Mouse (Mus musculus): Measurements from ENCODE around the gene Pcp4. TPM values are rescaled to one million over a fixed set of nuclear protein-coding genes. Genes with fewer than 3 reads are reported as not detected.
A peak's percentile ranks its signal among the peaks of the same experiment; 100 is the strongest.

Pcp4 gene
- polyA plus RNA-seq, 1 experiment from 2014 or later = 15.9 TPM

DNA sequence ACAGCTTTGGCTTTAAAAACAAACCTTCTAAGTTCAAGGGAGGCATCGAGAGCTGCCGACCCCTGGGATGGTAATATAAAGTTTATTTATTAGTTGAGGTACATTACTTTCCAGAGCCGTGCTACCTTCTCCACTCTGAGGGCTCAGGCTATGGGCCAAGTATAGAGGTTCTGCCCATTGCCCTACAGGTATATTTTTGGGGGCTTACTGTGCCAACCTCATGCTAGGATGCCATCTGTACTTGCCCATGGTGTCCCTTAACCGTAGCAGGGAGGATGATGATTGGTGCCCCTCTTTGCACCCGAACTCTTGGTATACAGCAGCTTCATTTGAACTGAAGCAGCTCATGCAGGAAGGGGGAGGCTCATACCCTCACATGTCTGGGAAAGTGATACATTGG lies 9.8 kb upstream of the Pcp4 start:
- H3K4me1 ChIP-seq = peaks cover 2% of the 10 kb centered on the region; the same call in 1 of the 2 replicates
- no peaks in the 10 kb centered on the region; the same call in 1 of the 2 replicates for H3K27me3 ChIP-seq
- no peak overlapping the region for H3K27ac ChIP-seq
- no peaks in the 10 kb centered on the region for H3K36me3 ChIP-seq
- H3K4me2 ChIP-seq (replicated peaks) = no peak overlapping the region
- H3K9me3 ChIP-seq = no peaks in the 10 kb centered on the region
- 72% methylated on average over 5 of the region's 5 CpGs for WGBS
- H3K9ac ChIP-seq = no peak overlapping the region
- H3K4me3 ChIP-seq = no peak overlapping the region
- ATAC-seq (ENCODE audit: low FRiP score, low read depth) = no peak

GRCm38 (mm10) chr16:96459356-96459755 lies 8.1 kb upstream of the Pcp4 start:
- H3K4me3 ChIP-seq = no peak overlapping the region
- no peak for ATAC-seq (ENCODE audit: low FRiP score, low read depth)
- no peak overlapping the region for H3K9ac ChIP-seq
- H3K36me3 ChIP-seq = no peaks in the 10 kb centered on the region
- no peaks in the 10 kb centered on the region for H3K4me1 ChIP-seq
- H3K4me2 ChIP-seq (replicated peaks) = no peak overlapping the region
- H3K27me3 ChIP-seq = peaks cover 3% of the 10 kb centered on the region; the same call in 1 of the 2 replicates
- H3K27ac ChIP-seq = no peak overlapping the region
- 87% methylated on average over 2 of the region's 2 CpGs for WGBS
- no peaks in the 10 kb centered on the region for H3K9me3 ChIP-seq

- no peak for ATAC-seq (ENCODE audit: low FRiP score, low read depth)
- H3K27me3 ChIP-seq = peaks cover 4% of the 10 kb centered on the region; the same call in 1 of the 2 replicates
- no peaks in the 10 kb centered on the region for H3K36me3 ChIP-seq
- H3K4me3 ChIP-seq = no peak overlapping the region
- 46% methylated on average over 3 of the region's 3 CpGs for WGBS
- no peaks in the 10 kb centered on the region for H3K4me1 ChIP-seq
- H3K9ac ChIP-seq = no peak overlapping the region
- H3K4me2 ChIP-seq (replicated peaks) = no peak overlapping the region
- no peaks in the 10 kb centered on the region for H3K9me3 ChIP-seq
- no peak overlapping the region for H3K27ac ChIP-seq
Observed at GRCm38 (mm10) chr16:96460788-96461187, 6.6 kb upstream of the Pcp4 start.

DNA sequence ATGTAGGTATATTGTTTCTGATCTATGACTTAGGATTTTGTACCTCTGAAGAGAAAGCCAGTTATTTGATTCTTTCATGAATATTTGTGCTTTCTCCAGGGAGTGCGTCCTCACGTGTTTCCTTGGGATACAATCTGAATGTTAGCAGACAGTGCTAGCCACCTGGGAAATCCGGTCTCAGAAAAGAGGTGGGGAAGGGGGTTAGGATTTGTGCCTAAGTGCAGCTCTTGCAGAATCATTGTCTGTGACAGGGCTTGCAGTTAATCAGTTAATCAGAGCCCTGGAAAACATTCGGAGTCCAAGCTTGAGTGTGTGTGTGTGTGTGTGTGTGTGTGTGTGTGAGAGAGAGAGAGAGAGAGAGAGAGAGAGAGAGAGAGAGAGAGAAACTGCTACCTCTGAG lies 605 bp downstream of the Pcp4 start:
- WGBS = 66% methylated on average over 4 of the region's 4 CpGs
- no peaks in the 10 kb centered on the region for H3K36me3 ChIP-seq
- no peak for ATAC-seq (ENCODE audit: low FRiP score, low read depth)

DNA sequence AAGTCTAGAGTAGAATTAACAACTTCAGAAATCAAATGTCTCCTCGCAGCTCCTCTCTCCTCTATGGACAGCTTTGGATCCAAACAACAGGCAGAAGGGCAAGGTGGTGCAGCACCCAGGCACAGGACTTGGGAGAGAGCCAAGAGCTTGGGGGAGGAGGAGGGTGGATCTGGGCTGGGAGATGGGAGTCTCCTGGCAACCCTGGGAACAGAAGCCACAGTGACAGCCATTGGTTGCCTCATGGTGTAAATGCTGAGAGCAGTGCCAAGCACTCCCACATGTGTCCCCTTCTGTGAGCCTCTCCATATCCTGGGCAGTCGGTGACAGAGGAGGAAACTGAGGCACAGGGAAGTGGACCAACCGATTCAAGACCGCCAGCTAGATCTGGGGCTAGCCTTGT lies 1.3 kb downstream of the Pcp4 start:
- no peak for ATAC-seq (ENCODE audit: low FRiP score, low read depth)
- H3K9ac ChIP-seq = no peak overlapping the region
- no peak overlapping the region for H3K4me3 ChIP-seq
- H3K9me3 ChIP-seq = no peaks in the 10 kb centered on the region
- H3K27me3 ChIP-seq = peaks cover 14% of the 10 kb centered on the region
- H3K4me2 ChIP-seq (replicated peaks) = no peak overlapping the region
- WGBS = 82% methylated on average over 4 of the region's 4 CpGs
- H3K4me1 ChIP-seq = peaks cover 17% of the 10 kb centered on the region
- no peak overlapping the region for H3K27ac ChIP-seq
- no peaks in the 10 kb centered on the region for H3K36me3 ChIP-seq

More for the DNA sequence above, 605 bp downstream of the Pcp4 start:
- Histone ChIP-seq H3K27ac (no peak overlapping the region), H3K4me2 (replicated peaks) (no peak overlapping the region), H3K4me1 (peaks cover 17% of the 10 kb centered on the region), H3K27me3 (peaks cover 14% of the 10 kb centered on the region), H3K4me3 (no peak overlapping the region), H3K9ac (no peak overlapping the region), H3K9me3 (no peaks in the 10 kb centered on the region)

DNA sequence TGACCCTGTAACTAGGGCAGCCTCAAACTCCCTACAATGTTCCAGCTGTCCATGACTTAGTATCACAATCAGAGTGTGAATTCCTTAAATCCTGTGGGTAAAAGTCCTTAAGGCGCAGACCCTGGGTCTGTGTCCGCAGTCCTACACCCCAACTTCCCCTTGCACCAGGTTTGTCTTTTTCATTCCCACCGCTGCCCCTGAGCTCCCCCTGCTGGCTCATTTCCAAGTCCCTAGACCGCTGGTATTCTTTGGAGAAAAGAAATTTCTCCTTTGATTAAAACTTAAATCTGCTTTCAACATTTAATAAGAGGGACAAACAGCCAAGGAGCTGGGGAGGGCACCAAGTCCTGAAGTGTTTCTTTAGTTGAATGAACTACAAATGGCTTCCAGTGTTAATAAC lies 2.2 kb downstream of the Pcp4 start:
- Histone ChIP-seq H3K27me3 (peaks cover 11% of the 10 kb centered on the region), H3K4me1 (peaks cover 17% of the 10 kb centered on the region), H3K4me3 (no peak overlapping the region), H3K4me2 (replicated peaks) (no peak overlapping the region), H3K36me3 (no peaks in the 10 kb centered on the region), H3K9me3 (no peaks in the 10 kb centered on the region), H3K9ac (no peak overlapping the region), H3K27ac (no peak overlapping the region)
- WGBS = 44% methylated on average over 4 of the region's 4 CpGs
- ATAC-seq (ENCODE audit: low FRiP score, low read depth) = no peak

GRCm38 (mm10) chr16:96472361-96472760 lies 5.0 kb downstream of the Pcp4 start:
- Histone ChIP-seq H3K9me3 (no peaks in the 10 kb centered on the region), H3K36me3 (no peaks in the 10 kb centered on the region), H3K9ac (no peak overlapping the region), H3K27me3 (peaks cover 5% of the 10 kb centered on the region; the same call in 1 of the 2 replicates), H3K4me2 (replicated peaks) (0 out of 2 replicates have a peak overlapping the region, but pooled peaks have one; percentile 19), H3K4me1 (peaks cover 17% of the 10 kb centered on the region), H3K4me3 (no peak overlapping the region), H3K27ac (no peak overlapping the region)
- no peak for ATAC-seq (ENCODE audit: low FRiP score, low read depth)
- 21% methylated on average over 5 of the region's 5 CpGs for WGBS

GRCm38 (mm10) chr16:96472816-96473215 lies 5.4 kb downstream of the Pcp4 start:
- Histone ChIP-seq H3K27ac (no peak overlapping the region), H3K4me3 (no peak overlapping the region), H3K4me1 (peaks cover 17% of the 10 kb centered on the region), H3K4me2 (replicated peaks) (0 out of 2 replicates have a peak overlapping the region, but pooled peaks have one; percentile 19), H3K9ac (no peak overlapping the region), H3K27me3 (peaks cover 5% of the 10 kb centered on the region; the same call in 1 of the 2 replicates), H3K36me3 (no peaks in the 10 kb centered on the region), H3K9me3 (no peaks in the 10 kb centered on the region)
- ATAC-seq (ENCODE audit: low FRiP score, low read depth) = no peak
- 37% methylated on average over 7 of the region's 7 CpGs for WGBS

DNA sequence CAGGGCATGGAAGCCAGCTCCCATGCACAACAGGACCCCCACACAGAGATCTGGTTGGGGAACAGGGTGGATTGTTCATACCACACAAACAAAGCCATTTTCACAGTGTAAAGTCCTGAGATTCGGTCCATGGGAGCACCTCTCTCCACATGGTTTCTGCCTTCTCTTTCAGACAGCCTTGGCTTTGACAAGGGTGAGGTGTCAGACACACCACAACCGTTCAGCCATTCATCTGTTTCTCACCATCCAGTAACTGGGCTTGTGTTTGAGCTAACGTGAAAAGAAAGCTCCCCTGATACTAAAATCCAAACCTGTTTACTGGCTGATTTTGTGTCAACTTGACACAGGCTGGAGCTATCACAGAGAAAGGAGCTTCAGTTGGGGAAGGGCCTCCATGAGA lies 6.8 kb downstream of the Pcp4 start:
- Histone ChIP-seq H3K36me3 (no peaks in the 10 kb centered on the region), H3K4me3 (no peak overlapping the region), H3K27ac (no peak overlapping the region), H3K4me1 (peaks cover 13% of the 10 kb centered on the region), H3K4me2 (replicated peaks) (no peak overlapping the region), H3K27me3 (no peaks in the 10 kb centered on the region; the same call in 1 of the 2 replicates), H3K9me3 (no peaks in the 10 kb centered on the region), H3K9ac (no peak overlapping the region)
- ATAC-seq (ENCODE audit: low FRiP score, low read depth) = no peak
- WGBS = 62% methylated on average over 3 of the region's 3 CpGs

DNA sequence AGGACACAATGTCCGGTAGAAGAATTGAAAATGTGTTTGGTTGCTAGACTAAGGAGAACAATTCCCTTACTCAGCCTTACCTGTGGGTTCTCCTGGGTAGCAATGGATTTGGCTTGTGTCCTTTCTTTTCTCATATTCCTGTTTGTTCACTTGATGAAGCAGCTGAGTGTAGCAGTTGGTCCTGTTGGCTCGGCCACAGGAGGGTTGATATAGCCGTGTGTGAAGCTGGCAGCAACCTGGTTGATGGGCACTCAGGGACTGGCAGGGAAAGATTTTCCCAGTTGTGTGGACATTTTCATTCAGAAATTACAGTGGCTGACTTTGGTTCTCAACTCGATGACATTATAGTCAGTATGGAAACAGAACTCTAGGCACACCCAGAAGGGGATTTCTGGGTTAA lies 14.4 kb downstream of the Pcp4 start:
- no peak overlapping the region for H3K4me3 ChIP-seq
- H3K4me2 ChIP-seq (replicated peaks) = no peak overlapping the region
- ATAC-seq (ENCODE audit: low FRiP score, low read depth) = no peak
- no peak overlapping the region for H3K9ac ChIP-seq
- H3K9me3 ChIP-seq = peaks cover 6% of the 10 kb centered on the region; the same call in 1 of the 2 replicates
- H3K4me1 ChIP-seq = no peaks in the 10 kb centered on the region
- WGBS = 92% methylated on average over 4 of the region's 4 CpGs
- no peak overlapping the region for H3K27ac ChIP-seq
- H3K36me3 ChIP-seq = no peaks in the 10 kb centered on the region
- H3K27me3 ChIP-seq = no peaks in the 10 kb centered on the region

- no peak overlapping the region for H3K9ac ChIP-seq
- no peak for ATAC-seq (ENCODE audit: low FRiP score, low read depth)
- no peak overlapping the region for H3K27ac ChIP-seq
- H3K27me3 ChIP-seq = no peaks in the 10 kb centered on the region
- 55% methylated on average over 11 of the region's 11 CpGs for WGBS
- H3K4me3 ChIP-seq = no peak overlapping the region
- H3K36me3 ChIP-seq = no peaks in the 10 kb centered on the region
- no peaks in the 10 kb centered on the region for H3K4me1 ChIP-seq
- no peak overlapping the region for H3K4me2 ChIP-seq (replicated peaks)
- H3K9me3 ChIP-seq = peaks cover 4% of the 10 kb centered on the region; the same call in 1 of the 2 replicates
Observed at GRCm38 (mm10) chr16:96487007-96487684, 19.7 kb downstream of the Pcp4 start.

GRCm38 (mm10) chr16:96488038-96488437 lies 20.6 kb downstream of the Pcp4 start:
- Histone ChIP-seq H3K4me2 (replicated peaks) (no peak overlapping the region), H3K27ac (no peak overlapping the region), H3K9me3 (no peaks in the 10 kb centered on the region), H3K27me3 (no peaks in the 10 kb centered on the region), H3K4me1 (no peaks in the 10 kb centered on the region), H3K9ac (no peak overlapping the region), H3K4me3 (no peak overlapping the region), H3K36me3 (no peaks in the 10 kb centered on the region)
- no peak for ATAC-seq (ENCODE audit: low FRiP score, low read depth)
- WGBS = 86% methylated on average over 5 of the region's 5 CpGs

- H3K27me3 ChIP-seq = no peaks in the 10 kb centered on the region
- H3K27ac ChIP-seq = no peak overlapping the region
- no peak overlapping the region for H3K9ac ChIP-seq
- peaks cover 5% of the 10 kb centered on the region for H3K4me1 ChIP-seq
- no peak overlapping the region for H3K4me2 ChIP-seq (replicated peaks)
- no peak overlapping the region for H3K4me3 ChIP-seq
- 78% methylated on average over 3 of the region's 3 CpGs for WGBS
- no peaks in the 10 kb centered on the region for H3K36me3 ChIP-seq
- ATAC-seq (ENCODE audit: low FRiP score, low read depth) = no peak
- H3K9me3 ChIP-seq = no peaks in the 10 kb centered on the region
Observed at GRCm38 (mm10) chr16:96491530-96491929, 24.1 kb downstream of the Pcp4 start.

Measured in limb, embryonic 13.5 days (tissue).